12 mouse cellular contexts compared by ENCODE assay signal in genomic region chr2:28518231-28518630, GRCm38 (mm10). TPM values are rescaled to one million over a fixed set of nuclear protein-coding genes. Genes with fewer than 3 reads are reported as not detected.
DNase-seq lines count a peak whose midpoint lies in the region; ATAC-seq and TF ChIP-seq lines count a peak whose summit lies in the region.
"Had no signal": no experiment of that assay in that cellular context is flagged by ENCODE, and none has a peak within 500 bp of the region (broad histone marks: within the 10 kb centered on the region; RNA-seq: fewer than 3 reads in every experiment).

No protein-coding gene starts in this region.

- WGBS in intestine, postnatal 0 days: 58% methylated on average over 2 of the region's 2 CpGs
- WGBS in intestine, embryonic 16.5 days: 42% methylated on average over 2 of the region's 2 CpGs
- 26% methylated on average over 2 of the region's 2 CpGs for WGBS in embryonic facial prominence, embryonic 13.5 days
- 10% methylated on average over 2 of the region's 2 CpGs for WGBS in midbrain, embryonic 15.5 days
- 83% methylated on average over 2 of the region's 2 CpGs for WGBS in kidney, adult 2 months
- 65% methylated on average over 2 of the region's 2 CpGs for WGBS in heart, adult 2 months

- peak overlapping the region; percentile 71; the same call in 1 of the 2 replicates for H3K27ac ChIP-seq in intestine, postnatal 0 days (ENCODE audit: low read depth, low read length)
- no peak overlapping the region for H3K27ac ChIP-seq in intestine, embryonic 16.5 days (ENCODE audit: low read length)
- H3K27ac ChIP-seq in embryonic facial prominence, embryonic 13.5 days: no peak overlapping the region
- H3K27ac ChIP-seq in midbrain, embryonic 15.5 days: peak overlapping the region; percentile 35
- H3K27ac ChIP-seq in kidney, adult 2 months (ENCODE audit: insufficient read depth, low read depth, low read length): no peak overlapping the region
- H3K27ac ChIP-seq in heart, adult 2 months: no peak overlapping the region

- no peak overlapping the region for H3K4me2 ChIP-seq in intestine, postnatal 0 days (replicated peaks; ENCODE audit: low read depth)
- H3K4me2 ChIP-seq in intestine, embryonic 16.5 days (ENCODE audit: low read depth, low read length): no peak overlapping the region
- no peak overlapping the region for H3K4me2 ChIP-seq in embryonic facial prominence, embryonic 13.5 days
- H3K4me2 ChIP-seq in midbrain, embryonic 15.5 days: peak overlapping the region; percentile 25

- no peaks in the 10 kb centered on the region for H3K79me2 ChIP-seq in heart, adult 2 months (replicated peaks; ENCODE audit: control insufficient read depth, insufficient read depth, low read length)

- no peak for TF ChIP-seq CTCF in intestine, postnatal 0 days (IDR thresholded peaks at IDR 0.05; ENCODE audit: low read depth)
- TF ChIP-seq CTCF in kidney, adult 2 months (conservative IDR thresholded peaks at IDR 0.05; ENCODE audit: insufficient read depth, insufficient read length, low read depth, low read length): no peak
- no peak for TF ChIP-seq CTCF in heart, adult 2 months (IDR thresholded peaks at IDR 0.05)

- H3K4me1 ChIP-seq in intestine, postnatal 0 days (replicated peaks; ENCODE audit: control insufficient read depth, insufficient read depth, low read length): peaks cover 7% of the 10 kb centered on the region
- peaks cover 26% of the 10 kb centered on the region for H3K4me1 ChIP-seq in intestine, embryonic 16.5 days (ENCODE audit: control insufficient read depth, insufficient read depth, low read length)
- peaks cover 55% of the 10 kb centered on the region for H3K4me1 ChIP-seq in embryonic facial prominence, embryonic 13.5 days
- peaks cover 82% of the 10 kb centered on the region for H3K4me1 ChIP-seq in midbrain, embryonic 15.5 days
- peaks cover 25% of the 10 kb centered on the region; the same call in 1 of the 2 replicates for H3K4me1 ChIP-seq in kidney, adult 2 months (ENCODE audit: control insufficient read depth, insufficient read depth, low read length)
- peaks cover 14% of the 10 kb centered on the region for H3K4me1 ChIP-seq in heart, adult 2 months (ENCODE audit: control insufficient read depth, insufficient read depth, low read length)

- no peak for ATAC-seq in intestine, postnatal 0 days
- ATAC-seq in intestine, embryonic 16.5 days: no peak
- ATAC-seq in embryonic facial prominence, embryonic 13.5 days (ENCODE audit: insufficient number of reproducible peaks, insufficient read depth, low FRiP score, low TSS enrichment, low read depth): no peak
- peak; percentile 21; the same call in 1 of the 2 replicates for ATAC-seq in midbrain, embryonic 15.5 days (replicated peaks)
- ATAC-seq: Patski had no signal

- no peak for TF ChIP-seq EP300 in heart, adult 2 months (IDR thresholded peaks at IDR 0.05; ENCODE audit: insufficient read depth, low read depth, low read length)

- no peak for TF ChIP-seq POLR2A in kidney, adult 2 months (IDR thresholded peaks at IDR 0.05; ENCODE audit: low read depth, low read length)
- no peak for TF ChIP-seq POLR2A in heart, adult 2 months (IDR thresholded peaks at IDR 0.05; ENCODE audit: insufficient read depth, low read depth, low read length)

- H3K27me3 ChIP-seq in intestine, postnatal 0 days (replicated peaks; ENCODE audit: control insufficient read depth, insufficient read depth, low read length): no peaks in the 10 kb centered on the region
- no peaks in the 10 kb centered on the region for H3K27me3 ChIP-seq in intestine, embryonic 16.5 days (replicated peaks; ENCODE audit: control insufficient read depth, insufficient read depth, low read length)
- H3K27me3 ChIP-seq in embryonic facial prominence, embryonic 13.5 days: no peaks in the 10 kb centered on the region
- H3K27me3 ChIP-seq in midbrain, embryonic 15.5 days (replicated peaks): no peaks in the 10 kb centered on the region
- no peaks in the 10 kb centered on the region for H3K27me3 ChIP-seq in kidney, adult 2 months (replicated peaks; ENCODE audit: control insufficient read depth, insufficient read depth, low read length)
- no peaks in the 10 kb centered on the region for H3K27me3 ChIP-seq in heart, adult 2 months (ENCODE audit: control insufficient read depth, insufficient read depth, low read length)
- H3K27me3 ChIP-seq: Patski had no signal

- no peak overlapping the region for H3K9ac ChIP-seq in intestine, postnatal 0 days (ENCODE audit: low read depth, low read length)
- no peak overlapping the region for H3K9ac ChIP-seq in intestine, embryonic 16.5 days (ENCODE audit: low read depth, low read length)
- H3K9ac ChIP-seq in embryonic facial prominence, embryonic 13.5 days: peak overlapping the region; percentile 27; the same call in 1 of the 2 replicates
- H3K9ac ChIP-seq in midbrain, embryonic 15.5 days: no peak overlapping the region
- no peak overlapping the region for H3K9ac ChIP-seq in heart, adult 2 months (ENCODE audit: low read depth, low read length)

- H3K4me3 ChIP-seq in intestine, postnatal 0 days (ENCODE audit: low read depth, low read length): no peak overlapping the region
- H3K4me3 ChIP-seq in intestine, embryonic 16.5 days (ENCODE audit: low read length): no peak overlapping the region
- H3K4me3 ChIP-seq in embryonic facial prominence, embryonic 13.5 days: no peak overlapping the region
- no peak overlapping the region for H3K4me3 ChIP-seq in midbrain, embryonic 15.5 days
- H3K4me3 ChIP-seq in kidney, adult 2 months (ENCODE audit: insufficient read depth, low read depth, low read length): no peak overlapping the region
- H3K4me3 ChIP-seq in heart, adult 2 months: no peak overlapping the region

- peak; percentile 87 for DNase-seq in CD4-positive, CD25-positive, alpha-beta regulatory T cell, adult 2 months (ENCODE audit: low read depth, low spot score)
- no peak for DNase-seq in kidney, adult 2 months
- DNase-seq in heart, adult 2 months: no peak
- no peak for DNase-seq in adrenal gland, adult 8-10 months

- H3K36me3 ChIP-seq in intestine, postnatal 0 days (ENCODE audit: control insufficient read depth, insufficient read depth): peaks cover 9% of the 10 kb centered on the region; the same call in 1 of the 2 replicates
- H3K36me3 ChIP-seq in intestine, embryonic 16.5 days (ENCODE audit: control insufficient read depth, insufficient read depth, low read length): peaks cover 3% of the 10 kb centered on the region; the same call in 1 of the 2 replicates
- H3K36me3 ChIP-seq in embryonic facial prominence, embryonic 13.5 days: peaks cover 13% of the 10 kb centered on the region; the same call in 1 of the 2 replicates
- no peaks in the 10 kb centered on the region for H3K36me3 ChIP-seq in midbrain, embryonic 15.5 days (replicated peaks)
- no peaks in the 10 kb centered on the region for H3K36me3 ChIP-seq in kidney, adult 2 months (ENCODE audit: control insufficient read depth, insufficient read depth, low read length)
- H3K36me3 ChIP-seq in heart, adult 2 months (ENCODE audit: control insufficient read depth, insufficient read depth, low read length): no peaks in the 10 kb centered on the region

- H3K9me3 ChIP-seq in intestine, postnatal 0 days (ENCODE audit: control insufficient read depth): no peaks in the 10 kb centered on the region
- no peaks in the 10 kb centered on the region for H3K9me3 ChIP-seq in intestine, embryonic 16.5 days (ENCODE audit: control insufficient read depth, low read length)
- no peaks in the 10 kb centered on the region for H3K9me3 ChIP-seq in embryonic facial prominence, embryonic 13.5 days
- H3K9me3 ChIP-seq in midbrain, embryonic 15.5 days: no peaks in the 10 kb centered on the region
- H3K9me3 ChIP-seq: megakaryocyte, embryonic 14.5 days had no signal

- intact Hi-C loops in heart, adult 2 months (cut with DNase I): no loop called here

RNA-seq across cellular contexts. Expression of gene Ralgds, which starts 5.3 kb away (rescaled TPM):
- polyA plus RNA-seq in intestine, postnatal 0 days (2015; fragmentation: Nextera tagmentation; extraction: Ambion mirVana): 11.5 and 15.6 TPM in 2 replicates
- 19.1 and 21.5 TPM in 2 replicates for polyA plus RNA-seq in intestine, embryonic 16.5 days (2015; fragmentation: Nextera tagmentation; extraction: Ambion mirVana)
- 56.9 and 61.3 TPM in 2 replicates for polyA plus RNA-seq in embryonic facial prominence, embryonic 13.5 days (2015; fragmentation: Nextera tagmentation; extraction: Ambion mirVana)
- 92.0 and 94.8 TPM in 2 replicates for polyA plus RNA-seq in midbrain, embryonic 15.5 days (2015; fragmentation: Nextera tagmentation; extraction: Ambion mirVana)
- 24.6 and 32.3 TPM in 2 replicates for polyA plus RNA-seq in kidney, adult 2 months (2012; rRNA removed)
- total RNA-seq in heart, adult 2 months (2021): 10 to 100 TPM in 1 of 2 experiments, 1 to 10 TPM in 1; 9.7 to 12.2 TPM
- 19.5 and 24.8 TPM in 2 replicates for polyA plus RNA-seq in heart, adult 2 months (2012; rRNA removed)
- total RNA-seq in adrenal gland, adult 8-10 months (2022): 10 to 100 TPM; 33.3 to 51.0 (median 38.6) TPM

RNA-seq across cellular contexts. Expression of gene Gm10134, which starts 12.3 kb away (rescaled TPM):
- polyA plus RNA-seq in intestine, postnatal 0 days (2015; fragmentation: Nextera tagmentation; extraction: Ambion mirVana): 6.0 and 8.7 TPM in 2 replicates
- 7.4 and 10.3 TPM in 2 replicates for polyA plus RNA-seq in intestine, embryonic 16.5 days (2015; fragmentation: Nextera tagmentation; extraction: Ambion mirVana)
- polyA plus RNA-seq in embryonic facial prominence, embryonic 13.5 days (2015; fragmentation: Nextera tagmentation; extraction: Ambion mirVana): 1.4 TPM in 1 of 2 replicates, not detected in the other
- 1.4 and 2.4 TPM in 2 replicates for polyA plus RNA-seq in midbrain, embryonic 15.5 days (2015; fragmentation: Nextera tagmentation; extraction: Ambion mirVana)
- polyA plus RNA-seq in kidney, adult 2 months (2012; rRNA removed): 0.33 TPM in 1 of 2 replicates, not detected in the other
- total RNA-seq in heart, adult 2 months (2021): 1 to 10 TPM; 1.0 to 1.7 TPM
- polyA plus RNA-seq in heart, adult 2 months (2012; rRNA removed): 0.47 TPM in 1 of 2 replicates, not detected in the other
- 1 to 10 TPM; 3.0 to 5.1 (median 4.7) TPM for total RNA-seq in adrenal gland, adult 8-10 months (2022)
- total RNA-seq: common myeloid progenitor, adult 5-6 weeks had no signal
- polyA plus RNA-seq: Patski had no signal

RNA-seq across cellular contexts. Expression of gene Gbgt1, which starts 21.5 kb away (rescaled TPM):
- polyA plus RNA-seq in intestine, postnatal 0 days (2015; fragmentation: Nextera tagmentation; extraction: Ambion mirVana): 1.1 and 1.6 TPM in 2 replicates
- polyA plus RNA-seq in intestine, embryonic 16.5 days (2015; fragmentation: Nextera tagmentation; extraction: Ambion mirVana): 4.4 and 4.6 TPM in 2 replicates
- polyA plus RNA-seq in embryonic facial prominence, embryonic 13.5 days (2015; fragmentation: Nextera tagmentation; extraction: Ambion mirVana): 0.35 and 0.58 TPM in 2 replicates
- polyA plus RNA-seq in midbrain, embryonic 15.5 days (2015; fragmentation: Nextera tagmentation; extraction: Ambion mirVana): 1.1 and 1.4 TPM in 2 replicates
- polyA plus RNA-seq in kidney, adult 2 months (2012; rRNA removed): 1.2 and 1.3 TPM in 2 replicates
- 1 to 10 TPM; 1.8 to 2.1 TPM for total RNA-seq in heart, adult 2 months (2021)
- polyA plus RNA-seq in heart, adult 2 months (2012; rRNA removed): 1.3 and 2.2 TPM in 2 replicates
- total RNA-seq in adrenal gland, adult 8-10 months (2022): 10 to 100 TPM in 1 of 4 experiments, 1 to 10 TPM in 3; 4.8 to 12.6 (median 6.7) TPM
- total RNA-seq: common myeloid progenitor, adult 5-6 weeks had no signal
- polyA plus RNA-seq: Patski had no signal

RNA-seq across cellular contexts. Expression of gene Cel, which starts 45.0 kb away (rescaled TPM):
- polyA plus RNA-seq in intestine, postnatal 0 days (2015; fragmentation: Nextera tagmentation; extraction: Ambion mirVana): 5.5 and 7.9 TPM in 2 replicates
- polyA plus RNA-seq in intestine, embryonic 16.5 days (2015; fragmentation: Nextera tagmentation; extraction: Ambion mirVana): 383 and 542 TPM in 2 replicates
- polyA plus RNA-seq in embryonic facial prominence, embryonic 13.5 days (2015; fragmentation: Nextera tagmentation; extraction: Ambion mirVana): 0.17 TPM in 1 of 2 replicates, not detected in the other
- 0.10 and 0.13 TPM in 2 replicates for polyA plus RNA-seq in midbrain, embryonic 15.5 days (2015; fragmentation: Nextera tagmentation; extraction: Ambion mirVana)
- 0.15 TPM in 1 of 2 replicates, not detected in the other for polyA plus RNA-seq in kidney, adult 2 months (2012; rRNA removed)
- not detected for total RNA-seq in heart, adult 2 months (2021)
- not detected in 2 replicates for polyA plus RNA-seq in heart, adult 2 months (2012; rRNA removed)
- not detected for total RNA-seq in adrenal gland, adult 8-10 months (2022)
- total RNA-seq: common myeloid progenitor, adult 5-6 weeks; heart, adult 8-10 months had no signal
- polyA plus RNA-seq: Patski had no signal

RNA-seq across cellular contexts. Expression of gene Mrps2, which starts 50.4 kb away (rescaled TPM):
- polyA plus RNA-seq in intestine, postnatal 0 days (2015; fragmentation: Nextera tagmentation; extraction: Ambion mirVana): 24.5 and 25.1 TPM in 2 replicates
- 61.1 and 66.9 TPM in 2 replicates for polyA plus RNA-seq in intestine, embryonic 16.5 days (2015; fragmentation: Nextera tagmentation; extraction: Ambion mirVana)
- 57.4 and 61.5 TPM in 2 replicates for polyA plus RNA-seq in embryonic facial prominence, embryonic 13.5 days (2015; fragmentation: Nextera tagmentation; extraction: Ambion mirVana)
- polyA plus RNA-seq in midbrain, embryonic 15.5 days (2015; fragmentation: Nextera tagmentation; extraction: Ambion mirVana): 49.7 and 51.4 TPM in 2 replicates
- polyA plus RNA-seq in kidney, adult 2 months (2012; rRNA removed): 65.7 and 72.7 TPM in 2 replicates
- 10 to 100 TPM; 42.1 to 43.0 TPM for total RNA-seq in heart, adult 2 months (2021)
- 47.8 and 68.2 TPM in 2 replicates for polyA plus RNA-seq in heart, adult 2 months (2012; rRNA removed)
- total RNA-seq in adrenal gland, adult 8-10 months (2022): 10 to 100 TPM; 39.7 to 52.1 (median 46.1) TPM

Comparison
In these comparisons a context has a peak if more than half of its experiments do, and no peak if none do; other contexts are left out.
1. H3K27ac ChIP-seq: peak in intestine, postnatal 0 days (single experiment) and midbrain, embryonic 15.5 days (single experiment); none in intestine, embryonic 16.5 days (single experiment), embryonic facial prominence, embryonic 13.5 days (single experiment), kidney, adult 2 months (single experiment) and heart, adult 2 months (single experiment).